In the genomic region with DNA sequence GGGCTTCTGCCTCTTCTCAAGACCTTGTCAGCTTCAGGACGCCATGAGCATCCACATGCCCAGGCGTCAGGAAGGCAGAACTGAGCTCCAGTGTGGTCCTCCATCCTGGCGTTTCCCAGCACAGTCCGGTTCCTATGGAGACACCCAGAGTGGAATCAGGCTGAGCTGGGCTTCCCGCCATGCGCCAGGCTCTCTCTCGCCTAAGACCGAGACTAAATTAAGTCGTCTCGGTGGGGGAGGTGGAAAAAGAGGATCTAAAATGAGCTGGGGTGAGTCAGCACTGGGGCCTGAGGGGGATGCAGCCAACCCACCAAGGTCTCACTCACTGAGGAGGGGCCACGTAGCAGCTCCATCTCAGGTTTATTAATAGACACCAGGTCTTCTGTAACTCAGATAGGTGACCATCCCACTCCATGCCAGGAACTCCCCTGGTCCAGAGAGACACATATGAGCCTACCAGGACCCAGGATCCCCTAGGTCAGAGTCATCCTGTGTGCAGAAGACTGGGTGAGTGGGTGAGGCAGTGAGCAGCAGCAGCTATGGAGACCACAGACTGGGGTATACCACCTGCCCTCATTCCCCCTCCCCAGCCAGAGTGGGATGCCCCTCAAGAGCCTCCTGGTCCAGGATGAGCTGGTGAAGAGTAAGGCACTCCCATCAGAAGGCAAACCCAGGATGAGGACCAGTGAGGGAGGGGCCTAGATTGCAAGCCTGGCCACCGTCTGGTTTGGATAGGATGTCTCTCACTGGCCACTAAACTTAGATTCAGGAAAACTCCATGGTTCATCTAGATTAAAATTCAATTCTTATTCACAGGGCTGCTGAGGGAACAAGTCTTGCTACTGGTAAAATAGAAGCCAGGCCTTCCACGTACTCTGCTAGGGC, we compare ENCODE assay signal across 19 mouse cellular contexts. TPM values are rescaled to one million over a fixed set of nuclear protein-coding genes. Genes with fewer than 3 reads are reported as not detected.
DNase-seq lines count a peak whose midpoint lies in the region; ATAC-seq and TF ChIP-seq lines count a peak whose summit lies in the region.
"Had no signal": no experiment of that assay in that cellular context is flagged by ENCODE, and none has a peak within 500 bp of the region (broad histone marks: within the 10 kb centered on the region; RNA-seq: fewer than 3 reads in every experiment).

No protein-coding gene starts in this region.

- H3K27me3 ChIP-seq in hindbrain, embryonic 16.5 days (replicated peaks; ENCODE audit: control insufficient read depth, insufficient read depth, low read length), result peaks cover 3% of the 10 kb centered on the region
- H3K27me3 ChIP-seq in hindbrain, embryonic 11.5 days (ENCODE audit: control insufficient read depth, insufficient read depth, low read length), result 0 out of 2 replicates have a peak, but pooled peaks cover 4% of the 10 kb centered on the region

- no peaks in the 10 kb centered on the region for H3K4me1 ChIP-seq in hindbrain, embryonic 16.5 days (ENCODE audit: control insufficient read depth, insufficient read depth, low read depth, low read length)
- no peaks in the 10 kb centered on the region for H3K4me1 ChIP-seq in hindbrain, embryonic 11.5 days (replicated peaks; ENCODE audit: control insufficient read depth, insufficient read depth, low read length)
- H3K4me1 ChIP-seq in olfactory bulb, adult 2 months (ENCODE audit: control insufficient read depth, insufficient read depth, low read length), result peaks cover 28% of the 10 kb centered on the region
- H3K4me1 ChIP-seq: heart, embryonic 13.5 days had no signal

- no peak for DNase-seq in hindbrain, embryonic 11.5 days (ENCODE audit: low spot score)
- peak; percentile 23 for DNase-seq in brain, embryonic 14.5 days (ENCODE audit: low read depth)
- DNase-seq in layer of hippocampus, adult 8-10 months (ENCODE audit: low spot score in 2 of 2), result peak; percentile 64 to 70
- DNase-seq in embryo, embryonic 9.5 days (ENCODE audit: extremely low spot score), result no peak
- no peak for DNase-seq in kidney, postnatal 25 days
- DNase-seq in thymus, adult 18-20 months, result no peak
- DNase-seq: adrenal gland, postnatal 10 days; cerebellum, adult 18-20 months; lung, adult 18-20 months; thymus, postnatal 25 days had no signal

- H3K9ac ChIP-seq in hindbrain, embryonic 16.5 days (ENCODE audit: low read depth, low read length), result no peak overlapping the region
- no peak overlapping the region for H3K9ac ChIP-seq in hindbrain, embryonic 11.5 days (ENCODE audit: low read depth, low read length)
- H3K9ac ChIP-seq: heart, embryonic 13.5 days had no signal

- no peaks in the 10 kb centered on the region for H3K36me3 ChIP-seq in hindbrain, embryonic 16.5 days (ENCODE audit: control insufficient read depth, insufficient read depth, low read length)
- no peaks in the 10 kb centered on the region for H3K36me3 ChIP-seq in hindbrain, embryonic 11.5 days (ENCODE audit: control insufficient read depth, insufficient read depth, low read length)
- H3K36me3 ChIP-seq: heart, embryonic 13.5 days had no signal

- H3K4me3 ChIP-seq in hindbrain, embryonic 16.5 days (ENCODE audit: low read length), result no peak overlapping the region
- no peak overlapping the region for H3K4me3 ChIP-seq in hindbrain, embryonic 11.5 days (ENCODE audit: low read depth, low read length)
- no peak overlapping the region for H3K4me3 ChIP-seq in olfactory bulb, adult 2 months (ENCODE audit: insufficient read depth, low read depth, low read length)
- H3K4me3 ChIP-seq: heart, embryonic 13.5 days had no signal

- no peak overlapping the region for H3K4me2 ChIP-seq in hindbrain, embryonic 16.5 days (ENCODE audit: low read length)
- H3K4me2 ChIP-seq in hindbrain, embryonic 11.5 days (replicated peaks; ENCODE audit: low read depth, low read length), result no peak overlapping the region
- H3K4me2 ChIP-seq: heart, embryonic 13.5 days had no signal

- 0 out of 2 replicates have a peak, but pooled peaks have one; percentile 40 for ATAC-seq in hindbrain, embryonic 16.5 days
- ATAC-seq in hindbrain, embryonic 11.5 days (ENCODE audit: low FRiP score), result no peak
- ATAC-seq: intestine, embryonic 16.5 days had no signal

- H3K9me3 ChIP-seq in hindbrain, embryonic 16.5 days (ENCODE audit: control insufficient read depth, low read length), result no peaks in the 10 kb centered on the region; the same call in 1 of the 2 replicates
- H3K9me3 ChIP-seq in hindbrain, embryonic 11.5 days (ENCODE audit: control insufficient read depth, low read length), result no peaks in the 10 kb centered on the region
- H3K9me3 ChIP-seq: heart, embryonic 13.5 days had no signal

- TF ChIP-seq CTCF in brain, embryonic 14.5 days (IDR thresholded peaks at IDR 0.05; ENCODE audit: borderline replicate concordance, extremely low read depth, insufficient read depth, insufficient read length), result no peak
- TF ChIP-seq CTCF in olfactory bulb, adult 2 months (IDR thresholded peaks at IDR 0.05; ENCODE audit: insufficient read depth, low read depth, low read length), result no peak

- WGBS in hindbrain, embryonic 16.5 days, result 37% methylated on average over 13 of the region's 13 CpGs
- WGBS in hindbrain, embryonic 11.5 days, result 43% methylated on average over 13 of the region's 13 CpGs
- 17% methylated on average over 13 of the region's 13 CpGs for WGBS in olfactory bulb, adult 2 months

- no peak overlapping the region for H3K27ac ChIP-seq in hindbrain, embryonic 16.5 days (ENCODE audit: low read depth, low read length)
- no peak overlapping the region for H3K27ac ChIP-seq in hindbrain, embryonic 11.5 days (ENCODE audit: low read depth, low read length)
- H3K27ac ChIP-seq in olfactory bulb, adult 2 months (ENCODE audit: insufficient read depth, low read depth, low read length), result peak overlapping the region; percentile 86
- H3K27ac ChIP-seq: heart, embryonic 13.5 days had no signal

- no peak for TF ChIP-seq POLR2A in brain, embryonic 14.5 days (IDR thresholded peaks at IDR 0.05; ENCODE audit: borderline replicate concordance, extremely low read depth, insufficient read depth, insufficient read length, poor library complexity, severe bottlenecking)
- TF ChIP-seq POLR2A in olfactory bulb, adult 2 months (IDR thresholded peaks at IDR 0.05; ENCODE audit: insufficient read depth, low read depth, low read length), result no peak

RNA-seq across cellular contexts. Expression of gene Theg, which starts 10.2 kb away (rescaled TPM):
- polyA plus RNA-seq in hindbrain, embryonic 16.5 days (2015; fragmentation: Nextera tagmentation; extraction: Ambion mirVana), result not detected in 2 replicates
- not detected in 2 replicates for polyA plus RNA-seq in hindbrain, embryonic 11.5 days (2014; fragmentation: Nextera tagmentation; extraction: Ambion mirVana)
- polyA plus RNA-seq in brain, embryonic 14.5 days (2012; rRNA removed), result not detected in 2 replicates
- total RNA-seq in layer of hippocampus, adult 8-10 months (2022), result under 1 TPM in 1 of 4 experiments, not detected in 3; 0.61 TPM
- not detected in 2 replicates for polyA plus RNA-seq in olfactory bulb, adult 2 months (2012; ENCODE audit: insufficient read depth, insufficient read length, low replicate concordance, missing spikeins)
- total RNA-seq: adrenal gland, postnatal 10 days; gastrocnemius, adult 18-20 months; layer of hippocampus, postnatal 14 days had no signal
- polyA plus RNA-seq: C2C12; heart, embryonic 13.5 days; intestine, embryonic 16.5 days; neural tube, embryonic 14.5 days had no signal

RNA-seq across cellular contexts. Expression of gene C2cd4c, which starts 16.5 kb away (rescaled TPM):
- 0.62 and 0.70 TPM in 2 replicates for polyA plus RNA-seq in hindbrain, embryonic 16.5 days (2015; fragmentation: Nextera tagmentation; extraction: Ambion mirVana)
- polyA plus RNA-seq in hindbrain, embryonic 11.5 days (2014; fragmentation: Nextera tagmentation; extraction: Ambion mirVana), result 0.06 and 0.19 TPM in 2 replicates
- 8.2 and 10.4 TPM in 2 replicates for polyA plus RNA-seq in brain, embryonic 14.5 days (2012; rRNA removed)
- total RNA-seq in layer of hippocampus, adult 8-10 months (2022), result 10 to 100 TPM; 13.4 to 17.6 (median 15.5) TPM
- not detected in 2 replicates for polyA plus RNA-seq in olfactory bulb, adult 2 months (2012; ENCODE audit: insufficient read depth, insufficient read length, low replicate concordance, missing spikeins)
- polyA plus RNA-seq: heart, embryonic 13.5 days; spleen, adult 2 months had no signal

RNA-seq across cellular contexts. Expression of gene Shc2, which starts 40.4 kb away (rescaled TPM):
- polyA plus RNA-seq in hindbrain, embryonic 16.5 days (2015; fragmentation: Nextera tagmentation; extraction: Ambion mirVana), result 13.7 and 27.7 TPM in 2 replicates
- 11.7 and 12.4 TPM in 2 replicates for polyA plus RNA-seq in hindbrain, embryonic 11.5 days (2014; fragmentation: Nextera tagmentation; extraction: Ambion mirVana)
- 48.1 and 54.9 TPM in 2 replicates for polyA plus RNA-seq in brain, embryonic 14.5 days (2012; rRNA removed)
- total RNA-seq in layer of hippocampus, adult 8-10 months (2022), result 10 to 100 TPM; 41.1 to 51.9 (median 45.4) TPM
- not detected in 2 replicates for polyA plus RNA-seq in olfactory bulb, adult 2 months (2012; ENCODE audit: insufficient read depth, insufficient read length, low replicate concordance, missing spikeins)

RNA-seq across cellular contexts. Expression of gene Mier2, which starts 42.3 kb away (rescaled TPM):
- polyA plus RNA-seq in hindbrain, embryonic 16.5 days (2015; fragmentation: Nextera tagmentation; extraction: Ambion mirVana), result 56.5 and 67.4 TPM in 2 replicates
- 35.4 and 37.8 TPM in 2 replicates for polyA plus RNA-seq in hindbrain, embryonic 11.5 days (2014; fragmentation: Nextera tagmentation; extraction: Ambion mirVana)
- 128 and 178 TPM in 2 replicates for polyA plus RNA-seq in brain, embryonic 14.5 days (2012; rRNA removed)
- total RNA-seq in layer of hippocampus, adult 8-10 months (2022), result 10 to 100 TPM; 51.2 to 72.3 (median 53.0) TPM
- polyA plus RNA-seq in olfactory bulb, adult 2 months (2012; ENCODE audit: insufficient read depth, insufficient read length, low replicate concordance, missing spikeins), result not detected in 2 replicates

RNA-seq across cellular contexts. Expression of gene Odf3l2, which starts 48.2 kb away (rescaled TPM):
- 0.37 and 0.89 TPM in 2 replicates for polyA plus RNA-seq in hindbrain, embryonic 16.5 days (2015; fragmentation: Nextera tagmentation; extraction: Ambion mirVana)
- polyA plus RNA-seq in hindbrain, embryonic 11.5 days (2014; fragmentation: Nextera tagmentation; extraction: Ambion mirVana), result not detected in 2 replicates
- polyA plus RNA-seq in brain, embryonic 14.5 days (2012; rRNA removed), result 0.11 TPM in 1 of 2 replicates, not detected in the other
- under 1 TPM in 3 of 4 experiments, not detected in 1; 0.27 to 0.60 (median 0.39) TPM for total RNA-seq in layer of hippocampus, adult 8-10 months (2022)
- polyA plus RNA-seq in olfactory bulb, adult 2 months (2012; ENCODE audit: insufficient read depth, insufficient read length, low replicate concordance, missing spikeins), result not detected in 2 replicates
- total RNA-seq: adrenal gland, postnatal 10 days had no signal
- polyA plus RNA-seq: C2C12; heart, embryonic 13.5 days; intestine, embryonic 16.5 days; neural tube, embryonic 14.5 days; spleen, adult 2 months had no signal

Comparison
In these comparisons a context has a peak if more than half of its experiments do, and no peak if none do; other contexts are left out.
1. DNase-seq: peak in brain, embryonic 14.5 days (single experiment) and layer of hippocampus, adult 8-10 months (2 of 2); none in hindbrain, embryonic 11.5 days (single experiment), embryo, embryonic 9.5 days (single experiment), kidney, postnatal 25 days (0 of 2) and thymus, adult 18-20 months (0 of 2).
2. RNA of gene Shc2, which starts 40.4 kb away (polyA plus RNA-seq): 48.1 to 54.9 TPM in brain, embryonic 14.5 days, 13.7 to 27.7 TPM in hindbrain, embryonic 16.5 days and 11.7 to 12.4 TPM in hindbrain, embryonic 11.5 days; not detected in olfactory bulb, adult 2 months; every median in the first group is over 10 times any median in the second.